Mouse (Mus musculus) kidney, embryonic 15.5 days (tissue): ENCODE data around the gene Gm28053. TPM values are rescaled to one million over a fixed set of nuclear protein-coding genes. Genes with fewer than 3 reads are reported as not detected.
A peak's percentile ranks its signal among the peaks of the same experiment; 100 is the strongest.

Source experiments
- ATAC-seq: fragments of 200-750 bp; cut with Nextera tagmentation; replicated peaks from 2 replicates; pipeline ENCODE4 v1.8.0; 2017; ENCODE audit warnings: moderate TSS enrichment; ENCODE audit not compliant: low FRiP score
- H3K27ac ChIP-seq: fragments of 300-500 bp; sonication (generic); 2 replicates; pipeline ENCODE4 v1.5.1; 2015; ENCODE audit warnings: mild to moderate bottlenecking, inconsistent platforms
- H3K27me3 ChIP-seq: fragments of 300-500 bp; sonication (generic); 2 replicates; pipeline ENCODE4 v1.6.1; 2015; ENCODE audit warnings: inconsistent platforms
- H3K36me3 ChIP-seq: fragments of 300-500 bp; sonication (generic); 2 replicates; pipeline ENCODE4 v1.6.1; 2015; ENCODE audit warnings: inconsistent platforms
- H3K4me1 ChIP-seq: fragments of 300-500 bp; sonication (generic); 2 replicates; pipeline ENCODE4 v1.6.1; 2015; ENCODE audit warnings: inconsistent platforms
- H3K4me2 ChIP-seq: fragments of 300-500 bp; sonication (generic); 2 replicates; pipeline ENCODE4 v1.6.1; 2015; ENCODE audit warnings: moderate library complexity, mild to moderate bottlenecking, inconsistent platforms
- H3K4me3 ChIP-seq: fragments of 300-500 bp; sonication (generic); replicated peaks from 2 replicates; pipeline ENCODE4 v1.5.1; 2015; ENCODE audit warnings: mild to moderate bottlenecking, inconsistent platforms
- H3K9ac ChIP-seq: fragments of 300-500 bp; sonication (generic); 2 replicates; pipeline ENCODE4 v1.6.1; 2015; ENCODE audit warnings: mild to moderate bottlenecking, inconsistent platforms
- H3K9me3 ChIP-seq: fragments of 300-500 bp; sonication (generic); replicated peaks from 2 replicates; pipeline ENCODE4 v1.6.1; 2016; ENCODE audit warnings: inconsistent platforms
- WGBS: fragments of 180-500 bp; shearing (Covaris S2); methylation state at CpG from one replicate; pipeline ENCODE4 v1.1.7; 2015; ENCODE audit warnings: mixed read lengths; 5-methylcytosine and 5-hydroxymethylcytosine counted together
- polyA plus RNA-seq: library from polyadenylated mRNA; unstranded; fragments of >200 nt; fragmentation: Nextera tagmentation; extraction: Ambion mirVana; gene quantifications from 2 replicates; pipeline ENCODE4 v1.2.1, GENCODE M21; 2015

The Gm28053 gene
- polyA plus RNA-seq = 2.7 and 3.3 TPM in 2 replicates

DNA sequence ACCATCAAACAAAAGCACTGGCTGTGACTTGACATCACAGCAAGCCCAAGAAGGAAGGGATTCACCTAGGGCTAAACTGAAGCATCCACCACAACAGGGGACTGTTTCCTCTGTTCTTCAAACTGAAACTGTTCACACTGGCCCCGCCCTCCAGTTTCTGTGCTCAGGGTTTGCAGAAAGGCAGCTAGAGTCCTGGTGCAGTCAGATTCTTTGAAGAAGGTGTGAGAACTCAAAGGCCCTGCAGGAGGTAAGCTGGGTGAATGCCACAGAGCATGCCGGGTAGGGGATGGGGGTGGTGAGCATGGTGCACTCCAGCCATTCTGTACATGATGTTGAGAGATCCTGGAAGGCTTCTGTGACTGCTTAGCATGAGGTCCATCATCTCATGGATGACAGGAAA lies at the start of gene Gm28053, which contains the start of gene Gimap7:
Gene Gm28053 (plus strand): TSS at position 153 of the 400 bp plus-strand sequence.
Gene Gimap7 (plus strand): TSS at position 167 of the 400 bp plus-strand sequence.
- Histone ChIP-seq H3K27ac (no peak within 1 kb of the TSS), H3K4me2 (no peak within 1 kb of the TSS), H3K36me3 (no peaks in the 10 kb centered on the region), H3K9me3 (no peaks in the 10 kb centered on the region), H3K4me1 (no peaks in the 10 kb centered on the region), H3K9ac (no peak within 1 kb of the TSS), H3K27me3 (no peaks in the 10 kb centered on the region), H3K4me3 (no peak within 1 kb of the TSS)
- WGBS = 66% methylated on average over 2 of the region's 2 CpGs
- no peak for ATAC-seq

DNA sequence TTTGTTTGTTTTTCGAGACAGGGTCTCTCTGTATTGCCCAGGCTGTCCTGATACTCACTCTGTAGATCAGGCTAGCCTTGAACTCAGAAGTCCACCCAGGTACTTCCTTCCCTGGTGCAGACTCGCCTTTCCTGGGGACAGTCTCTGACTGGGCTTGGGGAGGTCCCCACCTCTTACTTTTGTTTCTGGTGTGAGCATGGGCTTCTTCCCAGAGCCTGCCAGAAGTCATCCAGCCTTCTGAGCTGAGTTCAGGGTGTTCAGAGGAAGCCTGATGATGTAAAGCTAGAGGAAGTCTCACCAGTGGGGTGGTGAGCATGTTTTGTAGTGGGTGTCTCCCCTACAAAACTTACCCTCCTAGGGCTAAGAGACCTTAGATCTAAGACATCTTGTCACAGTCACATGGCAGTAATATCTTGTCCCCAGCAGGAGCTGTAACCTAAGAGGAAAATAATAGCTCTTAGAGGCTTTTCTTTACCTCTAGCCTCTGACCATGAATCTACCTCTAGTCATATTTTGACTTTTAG lies 48.9 kb upstream of the Gm28053 start:
- Histone ChIP-seq H3K4me1 (no peaks in the 10 kb centered on the region), H3K4me3 (no peak overlapping the region), H3K27me3 (no peaks in the 10 kb centered on the region), H3K9me3 (no peaks in the 10 kb centered on the region), H3K4me2 (no peak overlapping the region), H3K36me3 (no peaks in the 10 kb centered on the region), H3K9ac (no peak overlapping the region), H3K27ac (no peak overlapping the region)
- ATAC-seq = no peak
- WGBS = 69% methylated on average over 2 of the region's 2 CpGs

DNA sequence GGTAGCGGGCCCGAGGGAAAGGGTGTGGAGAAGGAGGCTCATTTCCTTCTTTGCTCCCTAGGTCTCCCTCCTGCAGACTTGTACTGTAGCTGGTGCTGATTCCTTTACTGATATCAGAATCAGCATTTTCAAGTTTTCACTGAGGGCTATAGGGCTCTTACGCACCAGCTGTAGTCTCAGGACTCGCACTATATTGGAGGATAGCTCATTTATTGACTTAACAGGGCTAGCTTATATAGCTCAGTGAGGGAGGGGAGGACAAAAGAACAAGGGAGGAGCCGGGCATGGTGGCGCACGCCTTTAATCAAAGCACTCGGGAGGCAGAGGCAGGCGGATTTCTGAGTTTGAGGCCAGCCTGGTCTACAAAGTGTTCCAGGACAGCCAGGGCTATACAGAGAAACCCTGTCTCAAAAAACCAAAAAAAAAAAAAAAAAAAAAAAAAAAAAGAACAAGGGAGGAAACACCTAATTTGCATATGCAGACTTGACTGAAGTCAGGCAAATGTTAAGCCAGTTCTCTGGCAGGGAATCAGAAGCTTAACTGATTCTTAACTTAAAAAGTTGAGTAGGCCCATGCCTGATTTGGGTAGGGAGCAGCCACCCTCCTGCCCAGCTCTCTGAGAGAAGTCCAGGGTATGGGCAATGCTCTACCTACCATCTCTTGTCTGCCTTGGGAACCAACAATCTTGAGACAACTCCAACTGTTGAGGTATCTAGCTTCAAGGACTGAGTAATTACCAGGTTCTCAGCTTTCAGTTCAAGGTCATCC lies 43.9 kb upstream of the Gm28053 start:
- H3K9me3 ChIP-seq = no peaks in the 10 kb centered on the region
- no peak overlapping the region for H3K27ac ChIP-seq
- peaks cover 12% of the 10 kb centered on the region for H3K4me1 ChIP-seq
- H3K36me3 ChIP-seq = no peaks in the 10 kb centered on the region
- WGBS = 93% methylated on average over 9 of the region's 9 CpGs
- no peak overlapping the region for H3K9ac ChIP-seq
- H3K4me2 ChIP-seq = no peak overlapping the region
- H3K4me3 ChIP-seq = no peak overlapping the region
- H3K27me3 ChIP-seq = no peaks in the 10 kb centered on the region
- no peak for ATAC-seq

DNA sequence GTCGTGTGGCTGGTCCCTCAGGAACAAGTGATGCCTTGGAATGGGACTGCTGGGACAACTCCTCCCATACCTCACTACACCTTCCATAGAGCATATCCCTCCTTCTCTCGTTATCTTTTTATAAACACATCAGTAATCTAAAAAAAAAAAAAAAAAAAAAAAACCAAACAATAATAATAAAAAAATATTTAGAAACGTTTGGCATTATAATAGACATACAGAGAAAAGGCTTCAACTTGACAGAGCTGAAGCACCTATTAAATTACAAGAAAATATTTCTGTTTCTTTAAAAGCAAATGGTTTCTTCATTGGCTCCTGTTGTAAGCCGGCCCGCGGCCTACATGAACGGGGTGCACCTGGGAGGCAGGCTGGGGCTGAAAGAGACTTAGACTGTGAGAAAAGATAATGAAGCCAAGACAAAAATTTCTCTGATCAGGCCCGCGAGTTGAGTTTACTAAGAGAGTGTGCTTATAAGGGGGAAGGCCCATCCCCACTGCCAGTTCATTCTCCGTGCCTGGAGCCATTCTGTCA lies 42.9 kb upstream of the Gm28053 start:
- WGBS = 57% methylated on average over 10 of the region's 10 CpGs
- H3K9ac ChIP-seq = no peak overlapping the region
- H3K4me1 ChIP-seq = peaks cover 12% of the 10 kb centered on the region
- no peaks in the 10 kb centered on the region for H3K9me3 ChIP-seq
- no peaks in the 10 kb centered on the region for H3K36me3 ChIP-seq
- H3K27me3 ChIP-seq = no peaks in the 10 kb centered on the region
- H3K4me3 ChIP-seq = peak overlapping the region; percentile 38
- H3K27ac ChIP-seq = peak overlapping the region; percentile 59
- H3K4me2 ChIP-seq = peak overlapping the region; percentile 51
- no peak for ATAC-seq

- peak within 1 kb of the TSS; percentile 51 for H3K4me2 ChIP-seq
- ATAC-seq = 0 out of 2 replicates have a peak, but pooled peaks have one; percentile 56
- WGBS = 33% methylated on average over 13 of the region's 13 CpGs
- H3K27me3 ChIP-seq = no peaks in the 10 kb centered on the region
- no peaks in the 10 kb centered on the region for H3K36me3 ChIP-seq
- peak within 1 kb of the TSS; percentile 59 for H3K27ac ChIP-seq
- H3K4me3 ChIP-seq = peak within 1 kb of the TSS; percentile 38
- H3K9me3 ChIP-seq = no peaks in the 10 kb centered on the region
- H3K9ac ChIP-seq = 0 out of 2 replicates have a peak within 1 kb of the TSS, but pooled peaks have one; percentile 26
- H3K4me1 ChIP-seq = peaks cover 12% of the 10 kb centered on the region
Observed at GRCm38 (mm10) chr6:48675931-48676859, 42.2 kb upstream of the Gm28053 start, which contains the start of gene Gimap9. Gimap9 (plus strand) TSS chr6:48676129.

DNA sequence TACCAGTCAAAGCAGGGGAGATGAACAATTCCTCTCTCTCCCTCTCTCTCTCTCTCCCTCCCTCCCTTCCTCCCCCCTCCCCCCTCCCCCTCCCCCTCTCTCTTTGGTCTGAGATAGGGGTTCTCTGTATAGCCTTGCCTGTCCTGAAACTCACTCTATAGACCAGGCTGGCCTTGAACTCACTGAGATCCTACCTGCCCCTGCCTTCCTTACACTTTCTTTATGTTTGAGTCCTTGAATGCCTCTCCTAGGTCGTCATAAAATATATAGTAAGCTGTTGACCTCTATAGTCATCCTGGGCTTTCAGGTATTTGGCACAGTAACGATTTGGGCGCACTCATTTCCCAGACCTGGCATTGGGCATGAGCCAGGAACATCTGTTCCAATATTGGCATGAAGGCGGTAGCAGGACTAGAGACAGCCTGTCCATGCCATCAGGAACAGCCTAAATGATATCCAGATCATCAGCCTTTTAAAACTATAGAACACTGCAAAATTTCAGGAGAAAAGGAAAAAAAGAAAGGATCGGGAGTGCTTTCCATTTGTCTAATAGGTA lies 41.5 kb upstream of the Gm28053 start:
- H3K9me3 ChIP-seq = no peaks in the 10 kb centered on the region
- H3K4me1 ChIP-seq = peaks cover 12% of the 10 kb centered on the region
- no peak overlapping the region for H3K9ac ChIP-seq
- no peak for ATAC-seq
- peak overlapping the region; percentile 51 for H3K4me2 ChIP-seq
- H3K27me3 ChIP-seq = no peaks in the 10 kb centered on the region
- no peak overlapping the region for H3K27ac ChIP-seq
- peak overlapping the region; percentile 38; the same call in 1 of the 2 replicates for H3K4me3 ChIP-seq
- no peaks in the 10 kb centered on the region for H3K36me3 ChIP-seq
- WGBS = 84% methylated on average over 5 of the region's 5 CpGs

GRCm38 (mm10) chr6:48677492-48678345 lies 40.7 kb upstream of the Gm28053 start:
- no peak overlapping the region for H3K27ac ChIP-seq
- H3K27me3 ChIP-seq = no peaks in the 10 kb centered on the region
- H3K9ac ChIP-seq = no peak overlapping the region
- no peak overlapping the region for H3K4me2 ChIP-seq
- 93% methylated on average over 17 of the region's 17 CpGs for WGBS
- H3K4me3 ChIP-seq = no peak overlapping the region
- no peak for ATAC-seq
- H3K9me3 ChIP-seq = no peaks in the 10 kb centered on the region
- peaks cover 12% of the 10 kb centered on the region for H3K4me1 ChIP-seq
- no peaks in the 10 kb centered on the region for H3K36me3 ChIP-seq

GRCm38 (mm10) chr6:48678391-48678790 lies 40.0 kb upstream of the Gm28053 start:
- H3K36me3 ChIP-seq = no peaks in the 10 kb centered on the region
- H3K4me1 ChIP-seq = peaks cover 12% of the 10 kb centered on the region
- H3K9ac ChIP-seq = no peak overlapping the region
- no peaks in the 10 kb centered on the region for H3K27me3 ChIP-seq
- 65% methylated on average over 4 of the region's 4 CpGs for WGBS
- no peak overlapping the region for H3K27ac ChIP-seq
- H3K4me3 ChIP-seq = no peak overlapping the region
- no peak overlapping the region for H3K4me2 ChIP-seq
- no peak for ATAC-seq
- H3K9me3 ChIP-seq = no peaks in the 10 kb centered on the region

DNA sequence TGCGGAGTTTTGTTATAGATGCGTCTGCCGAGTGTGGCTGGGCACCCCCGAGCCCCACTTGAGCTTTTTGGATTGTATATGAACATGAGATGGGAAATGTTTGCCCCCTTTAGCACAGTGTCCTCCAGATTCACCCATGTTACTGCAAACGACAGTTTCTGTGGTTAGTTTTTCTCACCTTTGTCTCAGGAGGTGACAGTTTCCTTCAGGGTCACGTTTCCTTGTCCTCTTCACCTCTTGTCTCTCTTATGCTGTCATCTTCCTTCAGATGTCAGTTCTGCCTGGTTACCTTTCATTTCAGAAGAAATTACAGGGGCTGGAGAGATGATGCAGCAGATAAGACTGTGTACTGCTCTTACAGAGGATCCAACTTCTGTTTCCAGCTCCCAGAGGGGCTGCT lies 38.7 kb upstream of the Gm28053 start:
- 78% methylated on average over 6 of the region's 6 CpGs for WGBS
- H3K4me3 ChIP-seq = no peak overlapping the region
- no peaks in the 10 kb centered on the region for H3K27me3 ChIP-seq
- no peak overlapping the region for H3K9ac ChIP-seq
- no peak overlapping the region for H3K27ac ChIP-seq
- peaks cover 12% of the 10 kb centered on the region for H3K4me1 ChIP-seq
- H3K4me2 ChIP-seq = no peak overlapping the region
- H3K36me3 ChIP-seq = no peaks in the 10 kb centered on the region
- no peak for ATAC-seq
- no peaks in the 10 kb centered on the region for H3K9me3 ChIP-seq

DNA sequence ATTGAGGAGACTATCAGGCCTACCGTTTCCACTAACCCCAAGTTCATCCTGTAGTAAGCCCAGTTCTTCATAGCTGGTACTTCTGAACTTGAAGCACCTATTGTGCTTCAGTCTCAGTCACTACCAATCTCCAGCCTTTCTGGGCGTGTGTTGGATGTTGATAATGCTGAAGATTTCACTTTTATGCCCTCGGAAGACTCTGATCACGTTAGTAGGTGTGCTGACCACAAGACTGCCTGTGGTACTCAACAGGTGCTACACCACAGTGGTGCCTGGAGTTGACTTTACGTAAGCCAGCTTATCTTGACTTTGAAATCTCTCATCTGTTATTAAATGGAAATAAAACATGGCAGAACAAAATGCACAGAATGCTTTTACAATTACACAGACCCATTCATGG lies 38.0 kb upstream of the Gm28053 start:
- Histone ChIP-seq H3K27ac (no peak overlapping the region), H3K9ac (no peak overlapping the region), H3K4me1 (peaks cover 12% of the 10 kb centered on the region), H3K4me2 (no peak overlapping the region), H3K4me3 (no peak overlapping the region), H3K9me3 (no peaks in the 10 kb centered on the region), H3K36me3 (no peaks in the 10 kb centered on the region), H3K27me3 (no peaks in the 10 kb centered on the region)
- WGBS = 82% methylated on average over 5 of the region's 5 CpGs
- no peak for ATAC-seq
